Mouse (Mus musculus): ENCODE measurements around the gene Gm38393. TPM values are rescaled to one million over a fixed set of nuclear protein-coding genes. Genes with fewer than 3 reads are reported as not detected.
A peak's percentile ranks its signal among the peaks of the same experiment; 100 is the strongest.

Gm38393 gene
- polyA plus RNA-seq (2015; fragmentation: Nextera tagmentation; extraction: Ambion mirVana), result 3.7 and 4.2 TPM in 2 replicates

- ATAC-seq (replicated peaks), result peak; percentile 70
Measured at GRCm38 (mm10) chr7:60004606-60005330, at the start of gene Gm38393, which contains the start of gene Snurf. Gm38393 (minus strand) TSS chr7:60005064. Snurf (minus strand) TSS chr7:60005049.

GRCm38 (mm10) chr7:60047481-60048201, 42.8 kb upstream of the Gm38393 start:
- Histone ChIP-seq H3K4me2 (peak overlapping the region; percentile 25), H3K36me3 (replicated peaks) (no peaks in the 10 kb centered on the region), H3K9ac (peak overlapping the region; percentile 31), H3K4me3 (peak overlapping the region; percentile 30), H3K9me3 (no peaks in the 10 kb centered on the region), H3K27me3 (replicated peaks) (no peaks in the 10 kb centered on the region), H3K27ac (peak overlapping the region; percentile 74), H3K4me1 (no peaks in the 10 kb centered on the region)
- WGBS, result 58% methylated on average over 6 of the region's 6 CpGs
- peak; percentile 90 for ATAC-seq (replicated peaks)

More at GRCm38 (mm10) chr7:60004606-60005330, at the start of gene Gm38393, which contains the start of gene Snurf:
- H3K9me3 ChIP-seq, result peaks cover 9% of the 10 kb centered on the region
- WGBS, result 56% methylated on average over 30 of the region's 30 CpGs
- H3K27ac ChIP-seq, result peak within 1 kb of the TSS; percentile 92
- peak within 1 kb of the TSS; percentile 75 for H3K9ac ChIP-seq
- no peaks in the 10 kb centered on the region for H3K4me1 ChIP-seq
- H3K4me2 ChIP-seq, result peak within 1 kb of the TSS; percentile 45
- H3K4me3 ChIP-seq, result peak within 1 kb of the TSS; percentile 71
- no peaks in the 10 kb centered on the region for H3K27me3 ChIP-seq (replicated peaks)
- H3K36me3 ChIP-seq (replicated peaks), result no peaks in the 10 kb centered on the region

- Histone ChIP-seq H3K27me3 (replicated peaks) (no peaks in the 10 kb centered on the region), H3K27ac (no peak overlapping the region), H3K36me3 (replicated peaks) (no peaks in the 10 kb centered on the region), H3K9ac (no peak overlapping the region), H3K4me1 (no peaks in the 10 kb centered on the region), H3K9me3 (no peaks in the 10 kb centered on the region), H3K4me3 (no peak overlapping the region), H3K4me2 (no peak overlapping the region)
- ATAC-seq (replicated peaks), result no peak
- 78% methylated on average over 3 of the region's 3 CpGs for WGBS
Measured at GRCm38 (mm10) chr7:60013186-60013585, 8.3 kb upstream of the Gm38393 start.

GRCm38 (mm10) chr7:60007727-60008360, 3.0 kb upstream of the Gm38393 start:
- Histone ChIP-seq H3K4me2 (no peak overlapping the region), H3K36me3 (replicated peaks) (no peaks in the 10 kb centered on the region), H3K27me3 (replicated peaks) (no peaks in the 10 kb centered on the region), H3K27ac (no peak overlapping the region), H3K4me1 (no peaks in the 10 kb centered on the region), H3K9me3 (peaks cover 9% of the 10 kb centered on the region), H3K4me3 (no peak overlapping the region), H3K9ac (no peak overlapping the region)
- WGBS, result 46% methylated on average over 3 of the region's 3 CpGs
- no peak for ATAC-seq (replicated peaks)

GRCm38 (mm10) chr7:60006262-60006661, 1.4 kb upstream of the Gm38393 start:
- no peaks in the 10 kb centered on the region for H3K27me3 ChIP-seq (replicated peaks)
- no peaks in the 10 kb centered on the region for H3K4me1 ChIP-seq
- no peaks in the 10 kb centered on the region for H3K36me3 ChIP-seq (replicated peaks)
- no peak overlapping the region for H3K4me2 ChIP-seq
- no peak overlapping the region for H3K9ac ChIP-seq
- no peak overlapping the region for H3K27ac ChIP-seq
- no peak overlapping the region for H3K4me3 ChIP-seq
- 44% methylated on average over 2 of the region's 2 CpGs for WGBS
- ATAC-seq (replicated peaks), result no peak
- peaks cover 9% of the 10 kb centered on the region for H3K9me3 ChIP-seq

- no peaks in the 10 kb centered on the region for H3K27me3 ChIP-seq (replicated peaks)
- 50% methylated on average over 22 of the region's 22 CpGs for WGBS
- H3K4me3 ChIP-seq, result peak overlapping the region; percentile 71
- peak; percentile 83 for ATAC-seq (replicated peaks)
- H3K4me2 ChIP-seq, result peak overlapping the region; percentile 45
- peak overlapping the region; percentile 92 for H3K27ac ChIP-seq
- peaks cover 9% of the 10 kb centered on the region for H3K9me3 ChIP-seq
- no peaks in the 10 kb centered on the region for H3K4me1 ChIP-seq
- no peaks in the 10 kb centered on the region for H3K36me3 ChIP-seq (replicated peaks)
- H3K9ac ChIP-seq, result peak overlapping the region; percentile 75
Measured at GRCm38 (mm10) chr7:60003921-60004605, 801 bp downstream of the Gm38393 start.

- peak; percentile 84 for ATAC-seq (replicated peaks)
- H3K36me3 ChIP-seq (replicated peaks), result no peaks in the 10 kb centered on the region
- H3K9ac ChIP-seq, result peak overlapping the region; percentile 75
- no peaks in the 10 kb centered on the region for H3K4me1 ChIP-seq
- WGBS, result 50% methylated on average over 12 of the region's 12 CpGs
- H3K27ac ChIP-seq, result peak overlapping the region; percentile 92
- no peaks in the 10 kb centered on the region for H3K27me3 ChIP-seq (replicated peaks)
- peak overlapping the region; percentile 71 for H3K4me3 ChIP-seq
- H3K4me2 ChIP-seq, result peak overlapping the region; percentile 45
- peaks cover 9% of the 10 kb centered on the region for H3K9me3 ChIP-seq
Measured at GRCm38 (mm10) chr7:60003006-60003865, 1.6 kb downstream of the Gm38393 start.

- Histone ChIP-seq H3K4me1 (no peaks in the 10 kb centered on the region), H3K4me3 (no peak overlapping the region), H3K4me2 (no peak overlapping the region), H3K9me3 (no peaks in the 10 kb centered on the region), H3K27ac (no peak overlapping the region), H3K27me3 (replicated peaks) (no peaks in the 10 kb centered on the region), H3K36me3 (replicated peaks) (0 out of 2 replicates have a peak, but pooled peaks cover 2% of the 10 kb centered on the region), H3K9ac (no peak overlapping the region)
- ATAC-seq (replicated peaks), result no peak
- WGBS, result 61% methylated on average over 1 of the region's 1 CpGs
Measured at GRCm38 (mm10) chr7:59978646-59979045, 26.2 kb downstream of the Gm38393 start.

Other genes with a start within 250 kb of the Gm38393 start
- 598 and 661 TPM in 2 replicates for gene Snurf, start within 50 bp of the Gm38393 start, polyA plus RNA-seq (2015; fragmentation: Nextera tagmentation; extraction: Ambion mirVana)
- 901 and 912 TPM in 2 replicates for gene Snrpn, start 135.2 kb upstream of the Gm38393 start, polyA plus RNA-seq (2015; fragmentation: Nextera tagmentation; extraction: Ambion mirVana)